ENCODE assay signal across 10 mouse cellular contexts in the genomic region with DNA sequence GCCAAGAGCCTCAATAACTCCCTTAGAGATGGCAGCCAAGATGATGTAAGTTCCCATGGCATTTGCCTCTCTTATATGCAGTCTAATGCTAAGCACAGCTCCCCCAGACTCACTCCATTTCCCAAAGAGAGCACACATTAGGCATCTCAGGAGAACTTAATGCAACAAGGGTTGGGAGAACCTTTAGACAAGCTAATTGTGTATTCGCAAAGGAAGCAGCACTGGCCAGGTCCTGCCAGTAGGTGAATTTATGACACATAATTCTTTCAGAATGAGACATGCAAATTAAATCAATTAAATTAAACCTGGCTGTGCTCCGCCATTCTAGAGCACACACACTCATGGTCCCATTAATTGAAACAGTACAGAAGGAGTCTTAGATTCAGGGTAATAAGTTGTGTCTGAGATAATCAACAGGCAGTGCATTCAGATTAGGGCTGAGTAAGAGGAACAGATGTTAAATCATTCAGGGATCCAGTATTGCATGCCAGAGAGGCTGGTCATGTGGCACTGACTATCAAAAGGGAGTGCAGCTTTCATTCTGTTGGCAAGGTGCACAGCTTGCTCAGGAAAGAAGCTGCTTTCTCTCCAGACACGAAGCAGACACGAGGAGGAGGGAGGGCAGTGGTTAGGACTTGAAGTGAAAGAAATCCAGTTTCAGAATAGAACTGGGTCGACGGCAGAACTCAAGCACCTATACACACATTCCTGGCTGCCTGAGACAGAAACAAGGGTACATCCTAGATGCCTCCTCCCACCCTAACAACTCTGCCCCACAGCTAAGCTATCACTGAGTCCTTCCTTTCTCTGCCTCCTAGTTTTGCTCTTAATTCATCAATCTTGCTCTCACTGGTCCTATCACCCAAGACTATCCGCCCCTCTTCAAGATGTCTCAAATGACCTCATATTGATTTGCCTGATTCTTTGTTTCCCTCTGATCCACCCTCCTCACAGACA.
DNase-seq lines count a peak whose midpoint lies in the region; ATAC-seq and TF ChIP-seq lines count a peak whose summit lies in the region.
"Had no signal": no experiment of that assay in that cellular context is flagged by ENCODE, and none has a peak within 500 bp of the region (broad histone marks: within the 10 kb centered on the region; RNA-seq: fewer than 3 reads in every experiment).

No protein-coding gene starts in this region.

- no peak overlapping the region for H3K27ac ChIP-seq in forebrain, postnatal 0 days (ENCODE audit: low read depth, low read length)
- no peak overlapping the region for H3K27ac ChIP-seq in layer of hippocampus, adult 2 months
- H3K27ac ChIP-seq in liver, embryonic 12.5 days: no peak overlapping the region
- H3K27ac ChIP-seq: heart, embryonic 13.5 days had no signal

- 32% methylated on average over 7 of the region's 7 CpGs for WGBS in forebrain, postnatal 0 days
- 75% methylated on average over 7 of the region's 7 CpGs for WGBS in lung, adult 2 months
- 56% methylated on average over 7 of the region's 7 CpGs for WGBS in liver, embryonic 12.5 days (ENCODE audit: insufficient replicate concordance)

- DNase-seq in lung, postnatal 36 days: peak; percentile 16
- DNase-seq in lung, postnatal 25 days (ENCODE audit: low spot score): no peak
- DNase-seq in forebrain, postnatal 0 days: peak; percentile 54
- peak; percentile 60 to 76 for DNase-seq in layer of hippocampus, adult 2 months (ENCODE audit: low spot score in 2 of 2)
- peak; percentile 65 to 80 for DNase-seq in right cerebral cortex, postnatal 10 days (ENCODE audit: low spot score in 2 of 2)
- DNase-seq in lung, adult 2 months: no peak

- no peak overlapping the region for H3K4me2 ChIP-seq in forebrain, postnatal 0 days (ENCODE audit: low read depth)
- no peak overlapping the region for H3K4me2 ChIP-seq in liver, embryonic 12.5 days
- H3K4me2 ChIP-seq: heart, embryonic 13.5 days had no signal

- H3K27me3 ChIP-seq in forebrain, postnatal 0 days (ENCODE audit: insufficient read depth, low read length): no peaks in the 10 kb centered on the region
- H3K27me3 ChIP-seq in liver, embryonic 12.5 days (replicated peaks): no peaks in the 10 kb centered on the region
- H3K27me3 ChIP-seq: heart, embryonic 13.5 days; megakaryocyte, embryonic 14.5 days had no signal

- peak; percentile 92 for ATAC-seq in forebrain, postnatal 0 days
- no peak for ATAC-seq in megakaryocyte progenitor cell, adult 5-6 weeks (replicated peaks; ENCODE audit: poor library complexity)
- no peak for ATAC-seq in liver, embryonic 12.5 days

- no peak for TF ChIP-seq CTCF in forebrain, postnatal 0 days (IDR thresholded peaks at IDR 0.05; ENCODE audit: low read depth)
- TF ChIP-seq CTCF in layer of hippocampus, adult 2 months (conservative IDR thresholded peaks at IDR 0.05): peak; percentile 51
- TF ChIP-seq CTCF in lung, adult 2 months (IDR thresholded peaks at IDR 0.05; ENCODE audit: insufficient read depth, low read length): no peak

- H3K4me3 ChIP-seq in forebrain, postnatal 0 days (ENCODE audit: low read depth, low read length): no peak overlapping the region
- H3K4me3 ChIP-seq in layer of hippocampus, adult 2 months: no peak overlapping the region
- H3K4me3 ChIP-seq in lung, adult 2 months (replicated peaks; ENCODE audit: extremely low read depth, low read depth, low read length): no peak overlapping the region
- H3K4me3 ChIP-seq in liver, embryonic 12.5 days: no peak overlapping the region
- H3K4me3 ChIP-seq: heart, embryonic 13.5 days; megakaryocyte, embryonic 14.5 days had no signal

- TF ChIP-seq POLR2A in lung, adult 2 months (IDR thresholded peaks at IDR 0.05; ENCODE audit: borderline replicate concordance, extremely low read depth, low read depth, low read length): no peak

- no peak overlapping the region for H3K9ac ChIP-seq in forebrain, postnatal 0 days
- H3K9ac ChIP-seq in liver, embryonic 12.5 days: no peak overlapping the region
- H3K9ac ChIP-seq: heart, embryonic 13.5 days had no signal

- no peaks in the 10 kb centered on the region for H3K36me3 ChIP-seq in forebrain, postnatal 0 days (ENCODE audit: insufficient read depth)
- H3K36me3 ChIP-seq in liver, embryonic 12.5 days: no peaks in the 10 kb centered on the region
- H3K36me3 ChIP-seq: heart, embryonic 13.5 days had no signal

- H3K9me3 ChIP-seq in forebrain, postnatal 0 days (ENCODE audit: low read length): no peaks in the 10 kb centered on the region
- H3K9me3 ChIP-seq in liver, embryonic 12.5 days (replicated peaks): no peaks in the 10 kb centered on the region
- H3K9me3 ChIP-seq: heart, embryonic 13.5 days; megakaryocyte, embryonic 14.5 days had no signal

- no peaks in the 10 kb centered on the region for H3K4me1 ChIP-seq in forebrain, postnatal 0 days (ENCODE audit: insufficient read depth)
- H3K4me1 ChIP-seq in lung, adult 2 months (ENCODE audit: control insufficient read depth, insufficient read depth, low read length): no peaks in the 10 kb centered on the region
- H3K4me1 ChIP-seq in liver, embryonic 12.5 days: no peaks in the 10 kb centered on the region
- H3K4me1 ChIP-seq: megakaryocyte, embryonic 14.5 days had no signal

Comparison
In these comparisons a context has a peak if more than half of its experiments do, and no peak if none do; other contexts are left out.
1. DNase-seq: peak in lung, postnatal 36 days (single experiment), forebrain, postnatal 0 days (single experiment), layer of hippocampus, adult 2 months (2 of 2) and right cerebral cortex, postnatal 10 days (2 of 2); none in lung, postnatal 25 days (single experiment) and lung, adult 2 months (single experiment).